Mouse (Mus musculus) neural tube, embryonic 11.5 days (tissue): ENCODE data around the gene Epop. TPM values are rescaled to one million over a fixed set of nuclear protein-coding genes. Genes with fewer than 3 reads are reported as not detected.

Experiments
- ATAC-seq: fragments of 200-750 bp; cut with Nextera tagmentation; 2 replicates; pipeline ENCODE4 v1.8.0; 2017; ENCODE audit warnings: moderate number of reproducible peaks, mild to moderate bottlenecking, moderate TSS enrichment, moderate library complexity; ENCODE audit not compliant: insufficient read depth, low FRiP score, low TSS enrichment
- DNase-seq: peaks from one replicate; pipeline ENCODE4 v3.0.0-alpha.2; 2015; ENCODE audit warnings: low spot score
- H3K27ac ChIP-seq: fragments of 300-500 bp; sonication (generic); 2 replicates; pipeline ENCODE4 v1.5.1; 2014; ENCODE audit warnings: low read depth, mild to moderate bottlenecking, low read length
- H3K27me3 ChIP-seq: fragments of 300-500 bp; sonication (generic); 2 replicates; pipeline ENCODE4 v1.6.1; 2014; ENCODE audit warnings: mild to moderate bottlenecking, low read length, mixed read lengths; ENCODE audit not compliant: control insufficient read depth, insufficient read depth
- H3K36me3 ChIP-seq: fragments of 300-500 bp; sonication (generic); 2 replicates; pipeline ENCODE4 v1.6.1; 2014; ENCODE audit warnings: mild to moderate bottlenecking, low read length, moderate library complexity, mixed read lengths; ENCODE audit not compliant: control insufficient read depth, insufficient read depth
- H3K4me1 ChIP-seq: fragments of 300-500 bp; sonication (generic); 2 replicates; pipeline ENCODE4 v1.6.1; 2014; ENCODE audit warnings: low read length, mixed read lengths; ENCODE audit not compliant: control insufficient read depth, insufficient read depth
- H3K4me2 ChIP-seq: fragments of 300-500 bp; sonication (generic); 2 replicates; pipeline ENCODE4 v1.6.1; 2014; ENCODE audit warnings: low read depth, mild to moderate bottlenecking, moderate library complexity
- H3K4me3 ChIP-seq: fragments of 300-500 bp; sonication (generic); 2 replicates; pipeline ENCODE4 v1.5.1; 2014; ENCODE audit warnings: low read depth, low read length
- H3K9ac ChIP-seq: fragments of 300-500 bp; sonication (generic); 2 replicates; pipeline ENCODE4 v1.6.1; 2014; ENCODE audit warnings: mild to moderate bottlenecking, low read length
- H3K9me3 ChIP-seq: fragments of 300-500 bp; sonication (generic); 2 replicates; pipeline ENCODE4 v1.6.1; 2016; ENCODE audit warnings: low read length; ENCODE audit not compliant: control insufficient read depth
- WGBS: fragments of 180-500 bp; shearing (Covaris S2); extraction: QIAGEN DNeasy Blood & Tissue Kit; methylation state at CpG from one replicate; pipeline ENCODE4 v1.1.7; 2014; 5-methylcytosine and 5-hydroxymethylcytosine counted together
- polyA plus RNA-seq: library from polyadenylated mRNA; unstranded; fragments of >200 nt; fragmentation: Nextera tagmentation; extraction: Ambion mirVana; gene quantifications from 2 replicates; pipeline ENCODE4 v1.2.1, GENCODE M21; 2014

The Epop gene
- polyA plus RNA-seq, 1 experiment from 2014 or later = 11.0 TPM

DNA sequence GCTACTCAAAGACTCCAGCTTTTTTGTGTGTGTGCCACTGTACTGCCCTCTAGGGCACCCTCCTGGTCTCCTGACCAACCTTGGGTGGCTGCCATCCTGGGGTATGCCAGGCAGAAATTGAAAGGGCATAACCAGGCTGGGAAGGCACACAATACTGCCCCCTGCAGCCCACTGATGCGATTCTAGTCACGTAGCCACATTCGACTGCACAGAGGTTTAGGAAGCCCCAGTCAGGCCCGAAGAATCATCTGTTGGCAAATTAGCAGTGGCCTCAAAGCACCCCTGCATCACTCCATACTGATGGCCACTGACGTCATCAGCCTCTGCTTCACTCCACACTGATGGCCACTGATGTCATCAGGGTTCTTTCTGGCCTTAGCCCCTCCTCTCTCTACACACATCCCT is 10.1 kb downstream of the Epop start:
- DNase-seq (peak; percentile 44), ATAC-seq (no peak)
- Histone ChIP-seq H3K27ac (no peak overlapping the region), H3K9ac (no peak overlapping the region), H3K9me3 (no peaks in the 10 kb centered on the region), H3K4me2 (no peak overlapping the region), H3K27me3 (no peaks in the 10 kb centered on the region), H3K4me3 (no peak overlapping the region), H3K4me1 (no peaks in the 10 kb centered on the region), H3K36me3 (no peaks in the 10 kb centered on the region)
- 57% methylated on average over 5 of the region's 5 CpGs for WGBS

DNA sequence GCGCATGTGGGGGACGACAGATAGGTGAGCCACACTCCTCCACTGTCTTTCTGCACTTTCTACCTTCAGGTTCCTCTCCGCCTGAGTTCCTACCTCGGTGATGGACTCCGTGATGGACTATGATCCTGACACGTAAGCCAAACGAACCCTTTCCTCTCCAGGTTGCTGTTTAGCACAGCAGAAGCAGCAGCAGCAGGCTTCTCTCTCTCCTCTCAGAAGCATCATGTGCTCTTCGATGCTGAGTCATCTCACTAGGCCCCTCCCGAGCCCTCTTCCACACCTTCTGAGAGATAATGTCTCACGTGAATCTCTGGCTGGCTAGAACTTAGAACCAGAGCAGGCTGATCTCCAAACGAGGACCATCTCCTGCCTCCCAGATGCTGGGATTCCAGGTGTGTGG is 11.1 kb downstream of the Epop start:
- Histone ChIP-seq H3K4me3 (no peak overlapping the region), H3K4me1 (no peaks in the 10 kb centered on the region), H3K27ac (no peak overlapping the region), H3K9ac (no peak overlapping the region), H3K36me3 (no peaks in the 10 kb centered on the region), H3K27me3 (no peaks in the 10 kb centered on the region), H3K9me3 (no peaks in the 10 kb centered on the region), H3K4me2 (no peak overlapping the region)
- WGBS = 50% methylated on average over 11 of the region's 11 CpGs
- ATAC-seq = no peak
- peak; percentile 1 for DNase-seq

DNA sequence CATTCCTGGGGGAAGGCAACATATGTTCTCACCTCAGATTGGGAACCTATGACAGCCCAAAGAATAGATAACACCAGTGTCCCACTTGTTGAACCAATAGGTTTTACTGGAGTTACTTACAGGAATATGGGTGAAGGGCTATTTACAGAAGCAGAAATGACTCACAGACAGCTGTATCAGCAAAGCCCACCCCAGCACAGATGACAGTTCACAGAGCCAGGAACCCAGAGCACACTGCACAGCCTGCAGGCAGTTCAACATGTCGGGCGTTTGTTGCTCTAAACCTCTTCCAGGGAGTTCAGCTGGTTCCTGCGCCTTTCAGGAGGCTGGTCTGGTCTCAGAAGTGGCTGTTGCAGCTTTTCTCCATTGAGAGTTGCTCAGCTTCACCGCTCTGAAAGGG is 14.2 kb downstream of the Epop start:
- no peak overlapping the region for H3K9ac ChIP-seq
- ATAC-seq (no peak), DNase-seq (no peak)
- no peaks in the 10 kb centered on the region for H3K4me1 ChIP-seq
- 78% methylated on average over 4 of the region's 4 CpGs for WGBS
- no peak overlapping the region for H3K4me3 ChIP-seq
- H3K4me2 ChIP-seq = no peak overlapping the region
- H3K36me3 ChIP-seq = no peaks in the 10 kb centered on the region
- no peak overlapping the region for H3K27ac ChIP-seq
- H3K9me3 ChIP-seq = no peaks in the 10 kb centered on the region
- H3K27me3 ChIP-seq = no peaks in the 10 kb centered on the region

DNA sequence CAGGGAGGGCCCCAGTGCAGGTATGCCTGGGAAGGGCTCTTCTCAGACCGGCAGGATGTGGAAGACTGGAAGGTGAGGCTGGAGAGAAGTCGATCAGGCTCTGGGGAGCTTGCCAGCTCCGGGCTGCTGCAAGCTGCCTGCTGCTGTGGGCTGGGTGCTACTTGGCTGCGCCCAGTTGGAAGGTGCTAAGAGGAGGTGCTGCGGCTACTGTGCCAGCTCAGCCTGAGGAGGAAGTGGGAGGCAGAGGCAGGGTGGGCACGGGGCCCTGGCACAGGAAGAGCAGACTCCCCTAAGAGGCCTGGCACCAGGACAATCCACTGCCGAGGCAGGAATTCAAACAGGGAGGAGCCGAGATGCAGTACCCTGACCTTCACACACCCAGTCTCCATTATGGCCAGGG is 18.4 kb downstream of the Epop start:
- Histone ChIP-seq H3K36me3 (no peaks in the 10 kb centered on the region), H3K9me3 (no peaks in the 10 kb centered on the region), H3K4me1 (no peaks in the 10 kb centered on the region), H3K4me3 (no peak overlapping the region), H3K9ac (no peak overlapping the region), H3K27ac (no peak overlapping the region), H3K27me3 (no peaks in the 10 kb centered on the region), H3K4me2 (no peak overlapping the region)
- 81% methylated on average over 8 of the region's 8 CpGs for WGBS
- DNase-seq (no peak), ATAC-seq (no peak)

DNA sequence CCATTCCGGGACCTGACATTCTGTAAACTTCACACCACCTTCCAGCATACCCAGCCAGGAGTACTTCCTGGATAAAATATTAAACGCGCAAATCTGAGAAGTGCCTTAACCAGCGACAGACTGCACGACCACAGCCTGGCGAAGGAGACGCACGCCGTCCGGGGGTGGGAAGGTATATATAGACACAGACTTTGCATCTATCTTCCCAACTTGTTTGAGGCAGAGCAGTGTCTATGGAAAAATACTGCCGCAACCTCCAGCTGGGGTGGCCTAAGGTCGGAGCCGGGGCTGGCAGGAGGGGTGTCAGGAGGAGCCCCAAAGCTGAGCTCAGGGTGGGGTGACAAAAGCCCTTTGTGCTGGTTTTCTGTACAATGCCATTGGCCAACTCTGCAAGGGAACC is 19.8 kb downstream of the Epop start:
- Histone ChIP-seq H3K9ac (no peak overlapping the region), H3K4me1 (no peaks in the 10 kb centered on the region), H3K9me3 (no peaks in the 10 kb centered on the region), H3K27me3 (no peaks in the 10 kb centered on the region), H3K4me2 (no peak overlapping the region), H3K36me3 (no peaks in the 10 kb centered on the region), H3K4me3 (no peak overlapping the region), H3K27ac (no peak overlapping the region)
- WGBS = 86% methylated on average over 13 of the region's 13 CpGs
- DNase-seq (no peak), ATAC-seq (no peak)

DNA sequence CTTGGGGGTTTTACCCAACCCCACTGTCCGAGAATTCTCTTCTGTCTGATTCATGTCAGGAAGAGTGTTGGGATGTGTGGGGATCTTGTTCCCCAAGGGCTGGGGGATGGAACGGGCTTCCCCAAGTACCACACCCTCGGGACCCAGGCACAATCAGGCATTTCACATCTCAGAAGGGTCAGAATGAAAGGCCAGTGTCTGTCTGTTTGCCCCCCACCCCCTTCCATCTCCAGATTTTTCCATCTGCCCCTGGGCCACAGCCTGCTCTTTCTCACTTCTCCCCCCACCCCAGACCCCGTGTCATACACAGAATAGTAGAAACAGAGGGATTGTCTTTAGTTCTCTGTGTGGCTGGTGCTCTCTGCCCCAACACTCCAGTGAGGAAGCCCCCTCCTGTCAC is 20.6 kb downstream of the Epop start:
- Histone ChIP-seq H3K27ac (no peak overlapping the region), H3K36me3 (no peaks in the 10 kb centered on the region), H3K9me3 (no peaks in the 10 kb centered on the region), H3K4me3 (no peak overlapping the region), H3K4me2 (no peak overlapping the region), H3K9ac (no peak overlapping the region), H3K27me3 (no peaks in the 10 kb centered on the region), H3K4me1 (no peaks in the 10 kb centered on the region)
- WGBS = 76% methylated on average over 4 of the region's 4 CpGs
- no peak for ATAC-seq
- DNase-seq = no peak

DNA sequence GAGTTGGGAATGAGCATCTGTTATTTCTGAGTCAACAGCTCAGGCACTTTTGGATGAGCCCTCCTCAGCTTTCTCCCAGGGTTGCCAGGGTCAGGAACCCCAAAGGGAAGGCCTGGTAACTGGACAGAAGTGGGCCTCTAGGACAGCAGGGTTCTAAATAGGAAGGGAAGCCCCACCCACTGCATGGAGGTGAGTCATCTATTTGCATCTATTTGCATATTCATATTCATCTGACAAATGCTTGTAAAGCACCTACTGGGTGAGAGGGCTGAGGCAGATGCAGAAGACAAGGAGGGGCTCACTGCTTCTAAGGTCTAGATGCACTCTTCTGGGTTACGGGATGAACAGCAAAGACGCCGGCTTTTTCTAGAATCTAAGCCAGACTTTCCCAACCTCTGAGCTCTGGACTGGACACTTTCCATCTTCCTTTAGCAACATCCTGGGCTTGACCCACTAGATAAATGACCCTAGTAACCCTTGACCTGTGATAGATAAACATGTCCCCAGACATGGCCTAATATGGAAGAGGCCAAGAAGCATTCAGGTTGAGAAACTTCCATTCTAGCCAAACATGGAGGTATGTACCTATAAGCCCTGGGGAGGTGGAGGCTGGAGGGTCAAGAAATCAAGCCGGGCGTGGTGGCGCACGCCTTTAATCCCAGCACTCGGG is 22.3 kb downstream of the Epop start:
- no peak overlapping the region for H3K9ac ChIP-seq
- H3K4me3 ChIP-seq = no peak overlapping the region
- no peaks in the 10 kb centered on the region for H3K4me1 ChIP-seq
- DNase-seq (no peak), ATAC-seq (no peak)
- H3K36me3 ChIP-seq = no peaks in the 10 kb centered on the region
- H3K27ac ChIP-seq = no peak overlapping the region
- no peaks in the 10 kb centered on the region for H3K9me3 ChIP-seq
- H3K4me2 ChIP-seq = no peak overlapping the region
- 94% methylated on average over 8 of the region's 8 CpGs for WGBS
- H3K27me3 ChIP-seq = no peaks in the 10 kb centered on the region

DNA sequence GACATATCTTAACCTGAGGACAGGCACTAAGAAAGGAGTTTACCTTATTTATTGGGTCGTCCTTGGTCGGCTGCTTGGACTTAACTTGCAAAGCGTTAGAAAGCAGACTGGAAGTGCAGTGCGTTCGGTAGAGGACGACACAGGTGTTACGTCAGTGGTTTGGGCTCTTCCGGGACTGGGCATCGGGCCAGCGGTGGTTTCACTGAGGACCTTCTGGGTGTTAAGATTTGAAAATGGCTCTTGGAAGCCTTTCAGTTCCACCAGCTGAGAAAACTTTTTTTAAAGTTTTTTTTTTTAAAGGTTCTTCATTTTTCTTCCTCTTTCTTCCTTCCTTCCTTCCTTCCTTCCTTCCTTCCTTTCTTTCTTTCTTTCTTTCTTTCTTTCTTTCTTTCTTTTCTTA is 25.6 kb downstream of the Epop start:
- Histone ChIP-seq H3K36me3 (no peaks in the 10 kb centered on the region), H3K4me3 (no peak overlapping the region), H3K9me3 (no peaks in the 10 kb centered on the region), H3K4me2 (no peak overlapping the region), H3K4me1 (no peaks in the 10 kb centered on the region), H3K27ac (no peak overlapping the region), H3K9ac (no peak overlapping the region), H3K27me3 (no peaks in the 10 kb centered on the region)
- no peak for ATAC-seq
- WGBS = 81% methylated on average over 10 of the region's 10 CpGs
- no peak for DNase-seq

DNA sequence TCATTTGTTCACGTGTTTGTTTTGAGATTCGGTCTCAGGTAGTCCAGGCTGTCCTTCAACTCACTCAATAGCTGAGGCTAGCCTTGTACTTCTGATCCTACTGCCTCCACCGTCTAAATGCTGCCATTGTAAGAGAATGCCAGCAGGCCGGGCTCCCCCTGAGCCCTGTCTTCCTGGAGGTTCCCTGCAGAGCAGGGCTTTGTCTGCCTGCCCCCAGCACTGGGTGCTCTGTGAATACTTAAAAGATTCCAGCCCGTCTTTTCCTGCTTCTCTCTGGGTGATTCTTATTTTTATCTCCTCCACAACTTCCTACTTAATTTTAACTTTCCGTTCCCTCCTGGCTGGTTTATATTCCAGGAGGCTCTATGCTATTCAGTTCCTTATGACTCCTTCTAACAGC is 27.3 kb downstream of the Epop start:
- Histone ChIP-seq H3K4me1 (no peaks in the 10 kb centered on the region), H3K36me3 (no peaks in the 10 kb centered on the region), H3K27me3 (no peaks in the 10 kb centered on the region), H3K27ac (no peak overlapping the region), H3K4me3 (no peak overlapping the region), H3K9ac (no peak overlapping the region), H3K9me3 (no peaks in the 10 kb centered on the region), H3K4me2 (no peak overlapping the region)
- DNase-seq (no peak), ATAC-seq (no peak)
- WGBS = 32% methylated on average over 6 of the region's 6 CpGs
